Mouse (Mus musculus) E14TG2a.4 (cell line): Measurements from ENCODE around the gene Tmem86b.

Experiments
- CTCF ChIP-seq: conservative IDR thresholded peaks from 2 replicates; pipeline ENCODE4 v1.5.1; 2014; ENCODE audit warnings: low read length
- POU5F1 ChIP-seq: IDR thresholded peaks from 2 replicates; pipeline ENCODE4 v1.6.1; 2014; ENCODE audit warnings: low read length, borderline replicate concordance

DNA sequence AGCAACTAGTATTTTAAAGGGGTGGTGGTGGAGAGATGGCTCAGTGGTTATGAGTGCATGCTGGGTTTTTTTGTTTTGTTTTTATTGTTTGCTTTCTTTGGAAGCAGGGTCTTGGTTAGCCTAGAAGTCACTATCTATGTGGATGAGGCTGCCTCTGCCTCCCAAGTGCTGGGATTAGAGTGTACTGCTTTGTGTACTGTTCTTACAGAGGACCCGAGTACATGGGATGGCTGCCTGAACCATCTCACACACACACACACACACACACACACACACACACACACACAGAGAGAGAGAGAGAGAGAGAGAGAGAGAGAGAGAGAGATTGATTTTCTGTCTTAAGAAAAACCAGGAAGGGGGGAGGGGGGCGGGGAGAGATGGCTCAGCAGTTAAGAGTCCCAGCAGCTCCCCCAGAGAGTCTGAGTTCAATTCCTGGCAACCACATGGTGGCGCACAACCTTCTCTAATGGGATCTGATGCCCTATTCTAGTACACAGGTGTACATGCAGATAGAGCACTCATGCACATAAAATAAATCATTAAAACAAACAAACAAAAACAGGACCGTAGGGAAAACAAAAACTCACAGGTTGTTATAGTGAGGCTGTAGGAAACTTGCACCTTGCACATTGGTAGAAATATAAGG is 7.6 kb downstream of the Tmem86b start:
- peak; percentile 41 for TF ChIP-seq CTCF
- no peak for TF ChIP-seq POU5F1
